In the genomic region with DNA sequence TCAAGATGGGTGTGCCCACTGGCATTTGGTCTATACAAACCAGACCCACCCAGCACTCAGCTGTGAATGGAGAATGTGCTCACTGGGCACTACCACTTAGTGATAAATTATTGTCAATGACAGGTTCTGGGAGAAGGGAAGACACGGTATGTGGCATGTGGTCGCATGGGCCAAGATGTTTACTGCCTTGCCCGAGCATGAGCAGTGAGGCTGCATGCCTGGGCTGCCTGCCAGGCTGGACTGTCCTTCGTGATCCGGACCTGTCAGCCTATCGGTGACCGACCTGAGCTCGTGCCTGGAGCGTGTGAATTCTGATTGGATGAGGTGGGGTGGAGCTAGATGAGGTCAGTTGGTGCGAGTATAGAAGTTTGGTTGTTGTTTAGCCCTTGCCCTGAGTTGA, we compare ENCODE assay signal across 8 mouse cellular contexts.
DNase-seq lines count a peak whose midpoint lies in the region; ATAC-seq and TF ChIP-seq lines count a peak whose summit lies in the region.
"Not testable (repeated sequence)": the region's sequence is repeated elsewhere in the genome, so short reads cannot be mapped to it uniquely, and the experiment has no call there.

No protein-coding gene starts in this region.

- TF ChIP-seq CTCF in heart, postnatal 0 days (IDR thresholded peaks at IDR 0.05; ENCODE audit: low read depth): not testable (repeated sequence)

- not testable (repeated sequence) for H3K4me2 ChIP-seq in heart, postnatal 0 days (ENCODE audit: low read depth, low read length); hindbrain, embryonic 15.5 days

- intact Hi-C loops in gastrocnemius, postnatal 14 days (cut with DNase I; ENCODE audit: low total_unique reads); gastrocnemius, postnatal 36 days (cut with DNase I): not testable (repeated sequence)

- TF ChIP-seq EP300 in heart, postnatal 0 days (IDR thresholded peaks at IDR 0.05; ENCODE audit: low read depth): not testable (repeated sequence)

- not testable (repeated sequence) for H3K9ac ChIP-seq in heart, postnatal 0 days (replicated peaks; ENCODE audit: low read depth, low read length); hindbrain, embryonic 15.5 days

- H3K9me3 ChIP-seq in heart, postnatal 0 days (replicated peaks; ENCODE audit: control insufficient read depth, low read length); hindbrain, embryonic 15.5 days: not testable (repeated sequence)

- ATAC-seq in heart, postnatal 0 days (ENCODE audit: insufficient read depth, low read depth): peak; percentile 47
- ATAC-seq in hindbrain, embryonic 15.5 days (ENCODE audit: low FRiP score, low read depth): 0 out of 2 replicates have a peak, but pooled peaks have one; percentile 19

- H3K27ac ChIP-seq in heart, postnatal 0 days (ENCODE audit: low read depth); hindbrain, embryonic 15.5 days (replicated peaks): not testable (repeated sequence)

- peak; percentile 63 for DNase-seq in gastrocnemius, adult 18-20 months (ENCODE audit: low spot score)
- DNase-seq in gastrocnemius, adult 8-10 months (ENCODE audit: low spot score in 2 of 2): peak; percentile 41 to 88
- DNase-seq in gastrocnemius, postnatal 14 days: peak; percentile 61
- peak; percentile 34 to 60 for DNase-seq in gastrocnemius, postnatal 36 days
- DNase-seq in heart, postnatal 0 days (ENCODE audit: low spot score): not testable (repeated sequence)
- peak; percentile 8 for DNase-seq in lung, postnatal 36 days
- DNase-seq in skeletal muscle tissue, adult 2 months (ENCODE audit: low read depth, low spot score): peak; percentile 78

- H3K36me3 ChIP-seq in heart, postnatal 0 days (replicated peaks; ENCODE audit: control insufficient read depth, insufficient read depth, low read length); hindbrain, embryonic 15.5 days: not testable (repeated sequence)

- not testable (repeated sequence) for H3K4me3 ChIP-seq in heart, postnatal 0 days (ENCODE audit: low read depth, low read length); hindbrain, embryonic 15.5 days

- 59% methylated on average over 10 of the region's 10 CpGs for WGBS in heart, postnatal 0 days
- 90% methylated on average over 10 of the region's 10 CpGs for WGBS in hindbrain, embryonic 15.5 days

- H3K27me3 ChIP-seq in heart, postnatal 0 days (ENCODE audit: control insufficient read depth, insufficient read depth, low read length); hindbrain, embryonic 15.5 days: not testable (repeated sequence)

- not testable (repeated sequence) for H3K4me1 ChIP-seq in heart, postnatal 0 days (ENCODE audit: control insufficient read depth, insufficient read depth); hindbrain, embryonic 15.5 days (replicated peaks)
